Mouse (Mus musculus) spleen, embryonic (tissue): ENCODE data around the gene Cdca5.

Experiments used
- CTCF ChIA-PET: fragments of 350-600 bp; sonication (Branson Sonifier 250); formaldehyde crosslinking; loops from one replicate; lab custom pipeline; 2022; lab: Charles Lee

The Cdca5 gene

DNA sequence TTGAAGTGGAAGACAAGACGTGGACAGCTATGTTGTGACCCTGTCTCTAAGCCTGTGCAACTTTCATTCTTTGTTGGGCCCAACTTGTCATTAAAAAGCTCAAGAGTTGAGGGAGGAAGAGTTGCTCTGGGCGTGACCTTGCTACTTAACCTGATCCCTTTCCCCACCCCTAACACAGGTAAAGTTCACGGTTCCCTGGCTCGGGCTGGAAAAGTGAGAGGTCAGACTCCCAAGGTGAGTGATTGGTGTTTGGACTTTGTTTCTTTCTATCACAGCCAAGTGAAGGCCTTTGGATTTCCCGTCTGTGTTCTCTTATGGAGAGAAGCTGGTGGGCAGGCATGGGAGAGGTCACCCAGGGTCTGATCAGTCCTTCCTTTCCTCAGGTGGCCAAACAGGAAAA is 25.8 kb upstream of the Cdca5 start:
- CTCF ChIA-PET: no interaction called here

DNA sequence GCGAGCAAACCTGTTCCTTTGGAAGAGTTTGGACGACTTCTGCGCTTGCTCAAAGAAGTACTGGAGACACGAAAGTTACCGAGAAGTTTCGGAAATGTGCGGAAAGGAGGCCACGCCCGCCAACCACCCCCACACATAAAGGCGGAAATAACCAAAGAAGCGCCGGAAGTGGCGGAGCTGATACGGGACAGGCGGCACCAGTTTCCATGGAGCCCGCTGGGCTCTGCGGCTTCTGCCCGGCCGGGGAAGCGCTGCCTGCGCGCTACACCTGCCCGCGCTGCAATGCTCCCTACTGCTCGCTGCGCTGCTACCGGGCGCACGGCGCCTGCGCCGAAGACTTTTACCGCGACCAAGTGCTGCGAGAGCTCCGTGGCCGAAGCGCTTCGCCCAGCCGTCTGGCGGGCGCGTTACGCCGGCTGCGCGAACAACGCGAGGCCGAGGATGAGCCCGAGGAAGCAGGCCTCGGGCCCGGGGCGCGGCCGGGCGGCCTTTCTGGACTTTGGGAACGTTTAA is 23.7 kb upstream of the Cdca5 start, which contains the start of gene Znhit2:
Gene Znhit2, plus strand, starts transcription at position 172 of the 513 bp plus-strand sequence.
- CTCF ChIA-PET: interaction anchor here (0.5 to 1.0 kb wide), 2 partner anchors 23 to 64 kb away, joined by 3 to 6 read pairs; no protein-coding TSS in a partner anchor

DNA sequence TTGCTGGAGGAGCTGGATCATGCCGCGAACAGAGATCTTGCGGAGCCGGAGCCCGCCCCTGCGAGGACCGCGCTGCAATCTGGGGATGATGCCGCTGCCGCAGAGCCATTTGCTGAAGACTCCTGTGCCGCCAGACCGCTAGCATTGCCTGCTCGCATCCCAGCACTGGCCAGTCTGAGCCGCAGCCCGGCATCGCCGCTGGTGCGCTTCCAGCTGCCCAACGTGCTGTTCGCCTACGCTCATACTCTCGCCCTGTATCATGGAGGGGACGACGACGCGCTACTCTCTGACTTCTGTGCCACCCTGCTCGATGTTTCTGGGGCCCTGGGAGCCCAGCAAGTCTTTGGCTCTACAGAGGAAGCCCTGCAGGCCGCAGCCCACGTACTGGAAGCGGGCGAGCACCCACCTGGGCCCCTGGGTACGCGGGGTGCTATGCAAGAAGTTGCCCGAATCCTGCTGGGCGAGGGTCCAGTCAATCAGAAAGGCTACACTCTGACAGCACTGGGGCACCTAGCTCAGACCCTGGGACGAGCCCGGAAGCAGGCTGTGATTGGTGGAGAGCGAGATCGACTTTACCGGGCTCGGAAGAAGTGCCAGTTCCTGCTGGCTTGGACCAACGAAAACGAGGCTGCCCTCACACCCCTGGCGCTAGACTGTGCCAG is 23.0 kb upstream of the Cdca5 start:
- CTCF ChIA-PET: interaction anchor here (1.0 kb wide), 1 partner anchor 22 kb away, joined by 3 read pairs; no protein-coding TSS in a partner anchor

DNA sequence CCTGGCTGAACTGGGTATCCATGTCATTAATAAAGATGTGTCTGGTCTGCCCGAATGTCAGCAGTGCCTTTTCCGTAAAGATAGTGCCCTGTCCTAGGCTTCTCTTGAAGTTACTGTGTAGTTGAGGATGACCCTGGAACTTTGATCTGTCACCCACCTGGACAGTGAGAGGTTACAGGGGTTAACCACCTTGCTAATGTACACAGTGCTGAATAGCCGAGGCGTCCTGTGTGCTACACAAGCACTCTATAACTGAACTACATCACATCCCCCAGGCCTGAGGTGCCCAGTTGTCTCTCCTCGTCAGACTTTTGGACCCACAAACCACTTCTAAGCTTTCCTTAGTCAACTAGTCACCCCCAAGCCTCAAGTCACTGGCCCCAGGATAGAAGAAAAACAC is 22.4 kb upstream of the Cdca5 start:
- CTCF ChIA-PET: no interaction called here

DNA sequence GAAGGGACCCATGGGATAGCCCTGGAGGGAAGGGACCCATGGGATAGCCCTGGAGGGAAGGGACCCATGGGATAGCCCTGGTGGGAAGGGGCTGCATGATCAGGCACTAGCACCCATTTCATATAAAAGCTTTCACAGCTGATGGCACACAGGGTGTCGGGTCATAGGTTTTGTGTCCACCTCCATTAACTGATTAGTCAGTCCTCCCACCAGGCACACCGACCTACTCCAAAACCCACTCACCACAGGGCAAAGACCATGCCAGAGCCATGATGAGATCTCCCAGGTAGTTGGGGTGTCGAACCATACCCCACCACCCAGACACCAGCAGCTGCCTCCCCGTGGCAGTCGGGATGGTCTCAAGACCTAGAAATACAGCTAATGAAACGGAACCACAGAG is 21.7 kb upstream of the Cdca5 start:
- CTCF ChIA-PET: no interaction called here

DNA sequence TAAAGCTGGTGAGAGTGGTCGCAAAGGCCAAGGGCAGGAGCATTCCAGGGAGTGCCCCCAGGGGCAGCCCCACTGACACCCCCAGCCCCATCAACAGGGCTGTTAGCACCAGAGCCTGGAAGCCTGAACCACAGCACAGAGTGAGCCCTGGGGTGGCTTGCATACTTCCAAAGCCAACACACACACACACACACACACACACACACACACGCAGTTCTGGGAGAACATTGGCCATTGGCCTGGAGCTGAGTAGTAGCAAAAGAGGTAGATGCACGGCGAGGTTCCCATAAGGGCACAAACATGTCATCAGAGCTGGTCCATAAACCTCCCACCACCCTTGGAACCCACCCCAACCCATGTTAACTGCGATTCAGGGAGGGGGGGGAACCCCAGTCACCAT is 18.2 kb upstream of the Cdca5 start:
- CTCF ChIA-PET: interaction anchor here (2.1 kb wide), 1 partner anchor 10 kb away, joined by 11 read pairs; no protein-coding TSS in a partner anchor

DNA sequence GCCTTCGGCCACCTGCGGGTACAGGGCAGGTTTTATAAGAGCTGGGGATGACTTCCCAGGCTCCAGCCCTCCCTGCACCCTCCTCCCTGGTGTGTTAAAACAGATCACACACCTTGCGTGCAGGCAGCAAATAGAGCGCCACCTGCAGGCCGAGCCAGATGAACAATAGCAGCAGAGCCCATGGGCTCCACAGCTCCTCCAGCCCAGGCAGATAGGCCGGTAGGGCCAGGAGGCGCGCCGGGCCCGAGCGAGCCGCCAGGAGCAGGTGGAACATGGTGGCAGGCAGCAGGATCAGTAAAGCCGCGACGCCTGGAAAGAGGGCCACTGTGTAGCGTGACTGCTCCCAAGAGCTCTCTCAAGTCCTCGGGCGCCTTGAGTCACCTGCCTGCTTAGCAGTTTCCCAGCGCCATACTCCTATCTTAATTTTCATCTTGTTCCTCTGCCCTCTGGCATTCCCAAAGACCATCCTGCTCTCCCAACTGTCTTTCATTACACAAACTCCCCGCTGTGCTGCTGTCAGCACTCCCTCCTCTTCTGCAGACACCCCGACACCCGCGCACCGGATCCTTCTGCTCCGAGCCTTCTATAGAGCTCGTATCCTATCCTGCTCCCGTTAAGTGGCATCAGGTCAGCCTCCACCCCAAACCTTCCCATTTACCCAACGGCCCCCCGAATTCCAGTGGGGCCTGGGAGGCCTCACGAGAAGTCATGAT is 17.6 kb upstream of the Cdca5 start:
- CTCF ChIA-PET: interaction anchor here (0.8 to 2.1 kb wide), 2 partner anchors 11 to 282 kb away, joined by 3 to 11 read pairs; no protein-coding TSS in a partner anchor

DNA sequence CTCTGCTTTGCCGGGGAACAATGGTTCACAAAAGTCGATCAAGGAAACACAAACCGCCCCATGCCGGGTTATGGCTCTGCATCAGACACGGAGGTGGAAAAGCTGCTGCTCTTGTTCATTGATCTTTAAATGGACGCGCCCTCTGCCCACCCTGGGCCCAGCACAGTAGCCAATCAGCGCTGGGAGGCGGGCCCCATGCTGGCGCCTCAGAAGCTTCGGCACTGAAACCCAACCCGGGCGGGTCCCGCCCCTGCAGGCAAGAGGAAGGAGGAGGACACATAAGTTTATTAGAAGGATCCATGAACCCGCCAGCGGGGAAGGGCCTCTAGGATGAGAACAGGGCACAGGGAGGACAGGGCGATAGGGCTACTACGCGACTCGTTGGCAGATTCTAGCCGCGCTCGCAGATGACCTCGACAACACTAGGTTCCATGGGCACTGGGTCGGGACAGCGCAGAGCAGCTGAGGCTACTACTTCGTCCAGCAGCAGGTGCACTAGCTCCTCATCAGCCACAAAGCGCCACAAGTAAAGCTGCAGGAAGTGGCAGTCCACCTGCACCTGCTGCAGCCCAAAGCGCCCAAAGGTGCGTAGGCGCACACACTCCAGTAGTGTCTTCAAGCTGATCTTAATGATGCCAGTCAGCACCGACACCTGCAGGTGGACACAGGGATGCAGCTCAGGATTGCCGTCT is 16.9 kb upstream of the Cdca5 start, which contains the start of gene Tm7sf2:
Gene Tm7sf2, minus strand, starts transcription at position 650 of the 692 bp plus-strand sequence.
- CTCF ChIA-PET: interaction anchor here (0.7 to 2.1 kb wide), 4 partner anchors 10 to 283 kb away, joined by 3 to 11 read pairs (median 6); partner anchors contain the start of gene Syvn1

DNA sequence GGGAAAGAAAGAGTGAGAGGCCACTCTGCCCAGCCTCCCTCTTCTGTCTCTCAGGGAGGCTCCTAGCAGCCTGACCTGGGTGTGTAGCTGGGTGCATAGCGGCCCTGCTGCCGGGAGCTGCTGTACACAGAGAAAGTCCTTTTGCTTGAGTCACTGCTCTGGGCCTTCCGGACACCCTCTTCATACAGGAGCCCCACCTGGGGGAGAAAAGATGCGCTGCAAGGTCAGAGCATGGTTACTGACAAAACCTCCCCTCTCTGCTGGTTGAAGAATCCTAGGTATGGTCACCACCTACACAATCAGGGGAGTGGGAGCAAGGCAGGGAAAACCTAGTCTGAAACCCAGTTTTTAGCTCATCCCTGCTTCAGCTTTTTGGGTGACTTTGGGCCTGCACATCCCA is 15.8 kb upstream of the Cdca5 start:
- CTCF ChIA-PET: interaction anchor here (0.7 kb wide), 1 partner anchor 9 kb away, joined by 10 read pairs; no protein-coding TSS in a partner anchor

DNA sequence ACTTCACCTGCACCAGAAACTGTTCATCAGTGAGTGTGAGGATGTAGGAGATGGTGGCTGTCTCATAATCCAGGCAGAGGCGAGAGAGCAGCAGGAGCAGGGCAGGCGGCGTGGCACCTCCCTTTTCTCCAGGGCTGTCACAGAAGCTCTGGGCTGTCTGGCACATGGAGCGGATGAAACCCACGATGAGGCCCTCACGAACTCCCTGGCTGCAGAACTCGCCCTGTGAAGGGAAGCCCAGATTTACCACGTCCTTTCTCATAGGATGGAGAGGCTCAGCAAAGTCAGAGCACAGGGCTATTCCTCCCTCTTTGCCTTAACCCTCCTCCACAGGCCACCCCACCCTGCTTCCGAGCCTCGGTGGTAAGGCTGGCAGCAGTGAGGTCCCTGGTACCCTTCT is 14.9 kb upstream of the Cdca5 start:
- CTCF ChIA-PET: interaction anchor here (0.6 kb wide), 1 partner anchor 485 kb away, joined by 4 read pairs; no protein-coding TSS in a partner anchor

DNA sequence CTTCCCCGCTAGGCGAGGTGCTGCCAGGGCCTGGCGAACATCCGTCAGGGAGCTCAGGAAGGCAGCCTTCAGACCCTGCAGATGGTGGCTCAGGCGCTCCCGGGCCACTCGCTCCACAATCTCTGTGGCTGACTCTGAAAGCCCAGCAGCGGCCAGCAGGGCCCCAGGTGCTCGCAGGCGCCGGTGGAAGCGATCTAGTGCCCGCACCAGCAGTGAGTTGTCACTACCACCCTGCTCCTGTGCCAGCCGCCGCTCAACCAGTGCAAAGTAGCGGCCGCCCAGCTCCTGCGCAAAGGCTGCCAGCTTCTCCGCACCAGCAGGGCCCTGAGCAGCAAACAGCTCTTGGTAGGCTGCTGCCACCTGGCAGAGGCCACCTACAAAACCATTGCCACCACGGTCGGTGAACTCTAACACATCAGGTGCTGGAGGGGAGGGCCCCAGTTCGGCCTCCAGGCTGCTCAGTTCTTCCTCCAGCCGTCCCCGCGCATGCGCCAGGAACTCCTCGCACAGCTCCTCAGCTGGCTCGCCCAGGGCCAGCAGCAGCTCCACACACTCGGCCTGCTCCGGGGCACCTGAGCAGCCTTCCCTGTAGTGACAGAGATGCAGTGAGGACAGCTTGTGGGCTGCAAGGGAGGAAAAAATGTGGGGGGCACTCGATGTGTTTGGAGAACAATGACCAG is 14.1 kb upstream of the Cdca5 start:
- CTCF ChIA-PET: no interaction called here

DNA sequence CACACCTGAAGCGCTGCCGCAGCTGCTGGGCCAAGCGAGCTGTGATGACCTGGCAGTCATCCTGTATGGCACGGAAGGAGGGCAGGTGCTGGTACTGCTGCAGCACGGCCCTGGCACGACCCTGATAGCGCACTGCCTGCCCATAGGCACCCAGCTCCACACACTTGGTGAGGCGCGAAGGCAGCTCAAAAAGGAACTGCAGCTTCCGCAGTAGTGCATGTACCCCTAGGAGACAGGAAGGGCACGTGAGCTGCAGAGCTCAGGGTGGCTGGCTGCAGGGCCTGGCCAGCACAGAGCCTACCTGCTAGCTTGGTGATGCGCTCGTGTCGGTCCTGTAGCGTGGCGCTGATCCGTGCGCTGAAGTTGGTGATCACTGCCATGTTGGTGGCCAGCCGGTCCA is 13.5 kb upstream of the Cdca5 start:
- CTCF ChIA-PET: no interaction called here

DNA sequence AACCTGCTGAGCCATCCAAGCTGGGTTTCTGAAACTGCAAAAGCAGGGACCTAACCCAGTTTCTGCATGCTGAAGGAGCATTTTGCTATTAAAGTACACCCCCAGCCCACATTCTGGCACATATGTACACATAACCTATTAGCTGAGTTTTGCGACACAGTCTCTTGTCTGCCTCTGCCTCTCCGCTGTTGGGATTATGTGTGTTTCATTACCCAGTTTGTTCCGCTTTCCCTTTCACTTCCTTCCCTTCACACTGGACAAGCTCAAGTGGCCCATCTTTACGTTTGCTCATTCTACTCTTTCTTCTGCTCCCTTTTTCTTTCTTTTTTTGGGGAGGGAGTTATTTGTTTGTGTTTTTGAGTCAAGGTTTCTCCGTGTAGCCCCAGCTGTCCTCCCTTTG is 10.9 kb upstream of the Cdca5 start:
- CTCF ChIA-PET: interaction anchor here (0.6 kb wide), 1 partner anchor 29 kb away, joined by 3 read pairs; no protein-coding TSS in a partner anchor

DNA sequence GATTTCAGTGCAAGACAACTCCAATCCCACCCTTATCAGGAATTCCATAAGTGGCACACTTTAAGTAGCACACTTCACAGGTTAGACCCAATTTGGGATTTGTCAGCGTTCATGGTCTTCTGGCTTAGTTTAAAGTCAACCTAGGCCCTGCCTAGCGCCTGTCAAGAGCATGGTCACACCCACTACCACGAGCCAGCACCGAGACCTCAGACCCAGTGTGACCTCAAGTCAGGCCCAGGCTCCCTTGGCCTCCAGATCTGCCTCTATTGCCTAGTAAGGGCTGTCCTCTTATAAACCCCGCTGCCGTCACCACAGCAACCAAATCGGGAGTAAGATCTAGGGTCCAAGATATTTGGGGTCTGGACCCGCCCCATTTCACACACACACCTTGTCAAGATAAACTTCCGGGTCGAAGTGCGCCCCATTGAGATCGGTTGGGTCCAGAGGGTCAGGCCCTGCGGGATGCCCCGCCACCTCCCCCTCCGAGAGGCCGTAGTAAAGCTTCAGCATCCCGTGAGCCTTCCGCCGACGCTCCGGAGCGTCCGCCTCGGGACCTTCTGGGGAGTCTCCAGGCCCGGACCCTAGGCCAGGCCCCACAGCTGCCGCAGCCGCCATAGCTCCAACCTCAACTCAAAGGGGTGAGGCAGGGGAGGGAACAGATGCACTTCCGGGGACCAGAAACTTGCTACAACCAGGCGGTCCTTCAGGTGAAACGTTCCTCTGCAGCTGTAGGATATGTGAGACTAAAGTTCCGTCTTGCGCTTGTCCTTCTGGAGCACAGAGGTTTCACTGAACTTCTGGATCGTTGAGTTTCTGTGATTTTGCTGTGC is 8.0 kb upstream of the Cdca5 start, which contains the start of gene Vps51:
Gene Vps51, minus strand, starts transcription at position 668 of the 830 bp plus-strand sequence.
- CTCF ChIA-PET: no interaction called here

DNA sequence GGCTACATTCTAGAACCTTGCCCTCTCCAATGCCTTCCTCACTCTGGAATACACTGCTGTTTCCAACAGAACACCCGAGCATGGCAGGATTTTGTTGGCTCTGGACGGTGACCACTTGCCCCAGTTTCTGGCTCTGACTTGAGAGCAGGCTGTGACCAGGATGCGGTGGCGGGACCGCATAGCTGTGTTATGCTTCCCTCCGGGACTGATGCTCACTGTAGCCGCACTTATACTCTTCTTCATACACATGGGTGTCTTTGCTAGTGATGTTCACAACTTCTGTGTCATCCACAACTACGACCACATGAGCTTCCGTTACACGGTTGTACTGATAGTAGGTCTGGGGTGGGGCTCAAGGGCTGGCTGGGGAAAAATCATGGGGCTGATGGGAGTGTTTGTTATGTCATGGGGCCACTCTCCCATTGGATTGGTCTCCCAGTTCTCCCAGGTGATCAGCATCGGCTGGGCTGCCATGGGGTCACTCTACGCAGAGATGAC is 4.8 kb upstream of the Cdca5 start, which contains the start of gene Tmem262:
Gene Tmem262, plus strand, starts transcription at position 51 of the 498 bp plus-strand sequence.
- CTCF ChIA-PET: no interaction called here

DNA sequence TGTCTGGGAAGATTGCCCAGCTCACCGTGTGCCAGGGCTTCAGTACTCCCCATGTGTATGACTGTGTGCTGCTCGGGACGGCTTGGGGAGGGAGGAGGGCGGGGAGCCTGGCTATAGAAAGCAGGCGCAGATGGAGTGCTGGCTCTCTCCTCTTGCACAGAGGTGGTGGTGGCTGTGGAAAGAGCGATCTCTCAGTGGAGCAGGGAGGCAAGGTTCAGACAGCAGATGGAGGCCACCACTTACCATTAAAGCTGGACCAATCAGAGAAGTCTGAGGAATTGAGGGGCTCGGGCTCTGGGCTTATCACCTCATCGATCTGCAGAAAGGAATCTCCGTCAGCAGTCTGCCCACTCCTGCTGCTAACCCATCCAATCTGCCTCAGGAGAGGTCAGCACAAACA is 2.6 kb upstream of the Cdca5 start, which contains the start of gene Gm28374:
Gene Gm28374, minus strand, starts transcription at position 101 of the 400 bp plus-strand sequence.
- CTCF ChIA-PET: no interaction called here

DNA sequence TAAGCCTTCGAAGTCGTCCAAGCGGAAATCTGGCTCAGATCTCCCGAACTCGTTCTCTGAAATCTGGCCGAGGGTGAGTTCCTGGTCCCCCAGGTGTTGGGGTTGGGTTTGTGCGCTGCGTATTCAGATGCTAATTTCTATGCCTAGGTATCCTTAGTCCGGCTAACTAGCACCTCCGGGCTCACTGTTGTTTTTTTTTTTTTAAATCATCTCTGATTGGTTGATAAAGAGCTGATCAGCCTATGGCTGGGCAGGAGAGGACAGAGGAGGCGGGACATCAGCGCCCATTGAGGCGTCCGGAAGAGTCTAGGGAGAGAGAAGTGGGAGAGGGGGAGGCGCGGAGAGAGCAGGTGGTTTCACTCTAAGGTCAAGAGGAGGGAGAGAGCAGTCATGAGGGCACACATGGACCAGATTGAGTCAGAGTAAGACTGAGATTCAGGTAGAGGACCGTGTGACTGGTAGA is 665 bp downstream of the Cdca5 start:
- CTCF ChIA-PET: interaction anchor here (1.1 kb wide), 1 partner anchor 42 kb away, joined by 3 read pairs; the partner anchor contains the start of gene Snx15

DNA sequence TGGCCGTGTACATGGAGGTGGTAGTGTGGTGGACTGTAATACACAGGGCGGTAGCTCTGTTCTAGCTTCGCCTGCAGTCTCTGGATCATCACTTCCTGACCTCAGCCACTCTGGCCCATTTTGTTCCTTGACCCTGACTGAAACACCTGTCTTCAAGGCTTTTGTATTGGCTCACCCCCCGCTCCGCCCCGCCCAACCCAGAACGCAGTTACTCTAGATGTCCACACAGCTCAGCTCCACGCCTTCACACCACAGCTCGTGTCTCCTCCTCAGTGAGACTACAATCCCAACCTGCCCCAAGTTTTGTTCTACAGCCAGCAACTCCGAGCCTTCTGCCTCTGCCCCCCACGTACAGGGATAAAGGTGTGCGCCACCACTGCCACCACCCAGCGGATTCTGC is 4.1 kb downstream of the Cdca5 start:
- CTCF ChIA-PET: no interaction called here

DNA sequence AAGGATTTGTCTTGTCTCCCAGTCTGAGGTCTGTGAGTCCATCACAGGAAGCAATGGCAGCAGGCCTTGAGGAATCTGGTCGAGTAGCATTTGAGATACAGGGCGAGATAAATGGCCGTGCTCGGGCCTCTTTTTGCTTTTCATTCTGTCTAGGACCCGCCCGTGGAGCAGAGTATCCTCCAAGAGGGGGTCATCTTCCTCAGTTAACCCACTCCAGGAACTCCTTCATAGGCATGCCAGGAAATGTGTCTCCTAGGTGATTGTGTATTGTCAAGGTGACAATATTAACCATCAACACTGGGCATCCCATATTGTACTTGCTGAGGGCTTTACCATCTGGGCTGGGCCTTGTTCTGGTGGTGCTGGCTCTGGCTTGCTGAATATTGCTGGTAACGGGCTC is 9.3 kb downstream of the Cdca5 start, which contains the start of gene AC131692.1:
Gene AC131692.1, plus strand, starts transcription at position 301 of the 400 bp plus-strand sequence.
- CTCF ChIA-PET: no interaction called here
